Mouse (Mus musculus): ENCODE results near the gene Ank3. TPM values are rescaled to one million over a fixed set of nuclear protein-coding genes. Genes with fewer than 3 reads are reported as not detected.

Gene Ank3
- polyA plus RNA-seq, 1 experiment: 9.3 TPM

DNA sequence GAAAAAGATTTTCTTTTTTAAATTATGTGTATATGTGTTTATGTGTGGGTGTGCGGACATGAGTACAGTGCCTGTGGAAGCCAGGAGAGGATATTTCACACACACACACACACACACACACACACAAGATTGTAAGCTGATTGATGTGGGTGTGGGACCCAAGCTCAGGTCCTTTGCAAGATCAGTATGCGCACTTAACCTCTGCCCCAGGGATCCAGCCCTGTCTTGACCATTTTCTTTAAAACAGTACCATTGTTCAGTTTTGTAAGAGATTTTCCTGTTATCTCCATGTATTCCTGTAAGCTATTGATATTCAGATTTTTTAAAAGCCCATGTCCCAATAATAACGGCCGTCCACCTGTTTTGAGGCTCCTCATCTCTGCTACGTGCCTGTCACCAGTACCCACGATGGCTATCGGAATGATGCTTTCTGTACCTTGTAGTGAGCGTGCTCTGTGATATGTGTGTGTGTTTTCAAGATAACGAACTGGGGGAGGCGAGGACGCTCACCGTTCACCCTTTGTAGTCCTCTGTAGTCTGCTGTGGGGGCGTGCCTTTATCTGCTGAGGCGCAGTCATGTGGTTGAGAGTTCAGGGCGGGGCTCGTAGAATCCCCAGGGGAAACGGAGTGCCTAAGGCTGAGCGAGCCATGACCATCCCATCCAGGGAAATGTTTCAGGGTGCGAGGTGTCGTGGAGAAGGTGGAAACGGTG is 583.0 kb downstream of the Ank3 start:
- H3K4me1 ChIP-seq (ENCODE audit: control insufficient read depth, insufficient read depth, low read length): no peaks in the 10 kb centered on the region
- no peak for TF ChIP-seq POLR2A (IDR thresholded peaks at IDR 0.05; ENCODE audit: borderline replicate concordance, control insufficient read depth, low read depth, low read length)
- TF ChIP-seq CTCF (IDR thresholded peaks at IDR 0.05; ENCODE audit: control insufficient read depth, insufficient read depth, low read length): no peak
- 75% methylated on average over 21 of the region's 21 CpGs for WGBS
- no peak overlapping the region for H3K27ac ChIP-seq (ENCODE audit: control insufficient read depth, insufficient read depth, low read depth, low read length, poor library complexity)
- no peak overlapping the region for H3K4me3 ChIP-seq (replicated peaks; ENCODE audit: control insufficient read depth, low read depth, low read length)

DNA sequence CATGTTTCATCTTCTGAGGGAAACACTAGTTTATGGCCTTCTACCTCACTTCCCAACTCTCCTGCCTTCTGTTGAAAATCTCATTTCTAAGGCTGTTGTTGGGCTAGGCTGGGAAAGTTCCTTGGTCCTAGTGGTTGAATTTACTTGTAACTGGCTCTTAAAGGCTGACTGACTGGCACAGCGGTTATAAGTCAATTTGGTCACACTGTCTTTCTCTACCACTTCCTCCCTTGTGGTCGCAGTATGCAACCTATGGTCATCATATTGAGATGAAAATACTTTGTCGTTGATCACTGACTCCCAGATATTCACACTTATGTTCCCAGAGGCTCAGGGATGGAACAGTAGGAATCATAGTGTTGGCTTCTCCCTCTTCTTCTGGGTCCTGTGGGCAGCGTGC is 584.1 kb downstream of the Ank3 start:
- TF ChIP-seq CTCF (IDR thresholded peaks at IDR 0.05; ENCODE audit: control insufficient read depth, insufficient read depth, low read length): no peak
- no peak for TF ChIP-seq POLR2A (IDR thresholded peaks at IDR 0.05; ENCODE audit: borderline replicate concordance, control insufficient read depth, low read depth, low read length)
- Histone ChIP-seq H3K27ac (ENCODE audit: control insufficient read depth, insufficient read depth, low read depth, low read length, poor library complexity) (no peak overlapping the region), H3K4me3 (replicated peaks; ENCODE audit: control insufficient read depth, low read depth, low read length) (no peak overlapping the region), H3K4me1 (ENCODE audit: control insufficient read depth, insufficient read depth, low read length) (no peaks in the 10 kb centered on the region)
- 34% methylated on average over 4 of the region's 4 CpGs for WGBS

- 88% methylated on average over 11 of the region's 11 CpGs for WGBS
- Histone ChIP-seq H3K4me1 (ENCODE audit: control insufficient read depth, insufficient read depth, low read length) (no peaks in the 10 kb centered on the region), H3K27ac (ENCODE audit: control insufficient read depth, insufficient read depth, low read depth, low read length, poor library complexity) (no peak overlapping the region), H3K4me3 (replicated peaks; ENCODE audit: control insufficient read depth, low read depth, low read length) (no peak overlapping the region)
- TF ChIP-seq POLR2A (IDR thresholded peaks at IDR 0.05; ENCODE audit: borderline replicate concordance, control insufficient read depth, low read depth, low read length): no peak
- TF ChIP-seq CTCF (IDR thresholded peaks at IDR 0.05; ENCODE audit: control insufficient read depth, insufficient read depth, low read length): no peak
Measured at GRCm38 (mm10) chr10:69987496-69987895, 588.9 kb downstream of the Ank3 start.

GRCm38 (mm10) chr10:69997082-69997481 is 598.5 kb downstream of the Ank3 start:
- Histone ChIP-seq H3K27ac (ENCODE audit: control insufficient read depth, insufficient read depth, low read depth, low read length, poor library complexity) (no peak overlapping the region), H3K4me1 (ENCODE audit: control insufficient read depth, insufficient read depth, low read length) (no peaks in the 10 kb centered on the region), H3K4me3 (replicated peaks; ENCODE audit: control insufficient read depth, low read depth, low read length) (no peak overlapping the region)
- TF ChIP-seq POLR2A (IDR thresholded peaks at IDR 0.05; ENCODE audit: borderline replicate concordance, control insufficient read depth, low read depth, low read length) (no peak), CTCF (IDR thresholded peaks at IDR 0.05; ENCODE audit: control insufficient read depth, insufficient read depth, low read length) (no peak)
- 48% methylated on average over 8 of the region's 8 CpGs for WGBS

DNA sequence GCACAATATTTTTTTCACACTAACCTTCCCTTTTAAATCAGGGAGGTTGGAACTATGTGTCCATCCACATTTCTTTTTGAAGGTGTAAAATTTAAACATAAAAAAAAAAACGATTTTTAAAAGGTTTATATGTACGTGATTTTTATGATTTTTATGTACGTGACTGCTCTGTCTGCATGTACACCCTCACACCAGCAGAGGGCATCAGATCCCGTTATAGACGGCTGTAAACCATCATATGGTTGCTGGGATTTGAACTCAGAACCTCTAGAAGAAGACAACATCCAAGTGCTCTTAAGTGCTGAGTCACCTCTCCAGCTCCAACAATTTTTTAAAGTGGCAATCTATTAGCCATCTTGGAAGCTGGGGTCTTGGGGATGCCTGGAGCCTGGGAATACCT is 605.5 kb downstream of the Ank3 start:
- WGBS: 78% methylated on average over 5 of the region's 5 CpGs
- H3K27ac ChIP-seq (ENCODE audit: control insufficient read depth, insufficient read depth, low read depth, low read length, poor library complexity): no peak overlapping the region

GRCm38 (mm10) chr10:70004831-70005230 is 606.3 kb downstream of the Ank3 start:
- Histone ChIP-seq H3K4me3 (replicated peaks; ENCODE audit: control insufficient read depth, low read depth, low read length) (no peak overlapping the region), H3K4me1 (ENCODE audit: control insufficient read depth, insufficient read depth, low read length) (no peaks in the 10 kb centered on the region), H3K27ac (ENCODE audit: control insufficient read depth, insufficient read depth, low read depth, low read length, poor library complexity) (no peak overlapping the region)
- no peak for TF ChIP-seq CTCF (IDR thresholded peaks at IDR 0.05; ENCODE audit: control insufficient read depth, insufficient read depth, low read length)
- no peak for TF ChIP-seq POLR2A (IDR thresholded peaks at IDR 0.05; ENCODE audit: borderline replicate concordance, control insufficient read depth, low read depth, low read length)
- 91% methylated on average over 15 of the region's 15 CpGs for WGBS

More for the DNA sequence above, 605.5 kb downstream of the Ank3 start:
- no peak for TF ChIP-seq POLR2A (IDR thresholded peaks at IDR 0.05; ENCODE audit: borderline replicate concordance, control insufficient read depth, low read depth, low read length)
- no peak for TF ChIP-seq CTCF (IDR thresholded peaks at IDR 0.05; ENCODE audit: control insufficient read depth, insufficient read depth, low read length)
- no peaks in the 10 kb centered on the region for H3K4me1 ChIP-seq (ENCODE audit: control insufficient read depth, insufficient read depth, low read length)
- H3K4me3 ChIP-seq (replicated peaks; ENCODE audit: control insufficient read depth, low read depth, low read length): no peak overlapping the region

GRCm38 (mm10) chr10:70006380-70006779 is 607.8 kb downstream of the Ank3 start:
- TF ChIP-seq POLR2A (IDR thresholded peaks at IDR 0.05; ENCODE audit: borderline replicate concordance, control insufficient read depth, low read depth, low read length): no peak
- TF ChIP-seq CTCF (IDR thresholded peaks at IDR 0.05; ENCODE audit: control insufficient read depth, insufficient read depth, low read length): no peak
- Histone ChIP-seq H3K4me1 (ENCODE audit: control insufficient read depth, insufficient read depth, low read length) (no peaks in the 10 kb centered on the region), H3K27ac (ENCODE audit: control insufficient read depth, insufficient read depth, low read depth, low read length, poor library complexity) (no peak overlapping the region), H3K4me3 (replicated peaks; ENCODE audit: control insufficient read depth, low read depth, low read length) (no peak overlapping the region)
- 72% methylated on average over 9 of the region's 9 CpGs for WGBS

DNA sequence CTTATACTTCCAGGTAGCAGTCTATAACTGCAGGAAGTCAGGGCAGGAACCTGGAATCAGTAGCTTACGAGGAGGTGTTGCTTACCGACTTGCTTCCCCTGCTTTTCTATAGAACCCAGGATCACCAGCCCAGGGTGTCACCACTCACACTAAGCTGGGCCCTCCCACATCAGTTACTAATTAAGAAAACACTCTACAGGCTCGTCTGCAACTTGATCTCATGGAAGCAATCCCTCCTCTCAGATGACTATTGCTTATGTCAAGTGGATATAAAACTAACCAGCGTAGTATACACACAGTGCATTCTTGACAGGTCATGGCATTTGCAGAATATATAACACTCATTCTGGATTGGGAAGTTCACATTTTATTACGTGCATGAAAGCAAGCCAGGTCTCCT is 613.2 kb downstream of the Ank3 start:
- WGBS: 63% methylated on average over 5 of the region's 5 CpGs
- H3K4me1 ChIP-seq (ENCODE audit: control insufficient read depth, insufficient read depth, low read length): no peaks in the 10 kb centered on the region
- H3K4me3 ChIP-seq (replicated peaks; ENCODE audit: control insufficient read depth, low read depth, low read length): no peak overlapping the region
- no peak overlapping the region for H3K27ac ChIP-seq (ENCODE audit: control insufficient read depth, insufficient read depth, low read depth, low read length, poor library complexity)
- no peak for TF ChIP-seq CTCF (IDR thresholded peaks at IDR 0.05; ENCODE audit: control insufficient read depth, insufficient read depth, low read length)
- TF ChIP-seq POLR2A (IDR thresholded peaks at IDR 0.05; ENCODE audit: borderline replicate concordance, control insufficient read depth, low read depth, low read length): no peak

DNA sequence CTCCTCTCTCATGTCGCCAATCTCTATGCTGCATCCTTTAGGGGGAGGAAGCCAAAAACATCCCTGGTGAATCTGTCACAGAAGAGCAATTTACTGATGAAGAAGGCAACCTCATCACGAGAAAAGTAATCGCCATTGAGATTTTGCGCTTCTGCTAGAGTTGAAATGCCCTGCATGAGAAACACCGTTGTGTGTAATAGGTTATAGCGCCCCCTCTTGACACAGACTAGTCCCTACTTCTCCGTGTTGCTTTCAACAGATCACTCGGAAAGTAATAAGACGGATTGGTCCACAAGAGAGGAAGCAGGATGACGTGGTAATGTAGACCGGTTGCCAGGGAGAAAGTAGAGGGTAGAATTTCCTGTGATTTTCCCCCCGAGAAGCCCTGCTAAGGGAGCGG is 615.4 kb downstream of the Ank3 start:
- Histone ChIP-seq H3K4me1 (ENCODE audit: control insufficient read depth, insufficient read depth, low read length) (no peaks in the 10 kb centered on the region), H3K27ac (ENCODE audit: control insufficient read depth, insufficient read depth, low read depth, low read length, poor library complexity) (no peak overlapping the region), H3K4me3 (replicated peaks; ENCODE audit: control insufficient read depth, low read depth, low read length) (no peak overlapping the region)
- WGBS: 76% methylated on average over 13 of the region's 13 CpGs
- no peak for TF ChIP-seq POLR2A (IDR thresholded peaks at IDR 0.05; ENCODE audit: borderline replicate concordance, control insufficient read depth, low read depth, low read length)
- no peak for TF ChIP-seq CTCF (IDR thresholded peaks at IDR 0.05; ENCODE audit: control insufficient read depth, insufficient read depth, low read length)
